In the genomic region with DNA sequence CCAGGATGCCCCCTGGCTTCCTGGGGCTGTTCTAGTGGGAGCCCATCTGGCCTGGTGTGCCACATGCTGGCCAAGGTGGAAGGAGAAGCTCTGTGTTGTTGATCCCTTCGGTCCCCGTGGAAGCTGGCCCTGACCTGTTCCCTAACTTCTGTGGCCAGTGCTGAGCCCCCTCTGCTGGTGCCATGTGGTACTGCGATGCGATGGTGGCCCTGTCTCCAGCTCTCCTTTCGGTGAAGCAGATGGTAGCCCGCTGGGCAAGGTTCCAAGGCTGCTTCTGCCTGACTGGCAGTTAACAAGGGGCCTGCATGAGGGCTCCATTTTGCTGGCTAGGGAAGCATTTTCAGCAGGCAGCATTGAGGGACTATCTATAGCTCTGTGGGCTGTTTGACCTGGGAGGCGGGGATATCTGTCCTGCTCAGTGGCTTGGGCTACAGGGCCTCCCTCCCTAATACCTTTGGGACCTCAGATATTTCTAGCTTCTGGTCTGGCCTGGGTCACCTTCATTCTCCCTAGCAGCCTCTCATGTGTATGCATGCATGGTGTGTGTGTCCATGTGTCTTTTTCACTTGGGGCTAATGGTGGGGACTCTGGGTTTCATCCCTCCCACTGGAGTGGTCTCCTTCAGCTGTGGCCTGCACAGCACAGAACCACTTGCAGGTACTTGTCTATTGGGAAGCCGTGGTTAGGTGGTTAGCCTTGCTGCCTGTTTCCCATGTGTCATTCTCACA, we compare ENCODE assay signal across 8 mouse cellular contexts. TPM values are rescaled to one million over a fixed set of nuclear protein-coding genes. Genes with fewer than 3 reads are reported as not detected.
DNase-seq lines count a peak whose midpoint lies in the region; ATAC-seq lines count a peak whose summit lies in the region.

No protein-coding gene starts in this region.

- ATAC-seq in inflammation-experienced regulatory T-cells, adult 6 months = peak; percentile 51
- peak; percentile 93 for ATAC-seq in megakaryocyte progenitor cell, adult 5-6 weeks (replicated peaks; ENCODE audit: poor library complexity)

- intact Hi-C loops in gastrocnemius, postnatal 14 days (cut with DNase I; ENCODE audit: low total_unique reads) = loop anchor here (5.0 kb wide), 4 partner anchors 37 to 253 kb away; no protein-coding TSS in a partner anchor

- peak; percentile 98 for DNase-seq in adipocyte (ENCODE audit: low spot score)
- DNase-seq in embryo, embryonic 10 days (ENCODE audit: low spot score) = peak; percentile 93
- peak; percentile 96 for DNase-seq in gastrocnemius, postnatal 14 days
- DNase-seq in left cerebral cortex, adult 9 months (ENCODE audit: low spot score in 2 of 2) = peak; percentile 78 to 99
- DNase-seq in right cerebral cortex, postnatal 14 days = peak; percentile 99
- DNase-seq in urinary bladder, postnatal 25 days (ENCODE audit: low spot score) = peak; percentile 90

RNA-seq across cellular contexts. Expression of a gene that starts 21.0 kb away (rescaled TPM):
- total RNA-seq in gastrocnemius, postnatal 14 days (2021) = 10 to 100 TPM; 15.2 to 22.0 TPM
- 10 to 100 TPM; 11.4 to 15.9 (median 14.1) TPM for polyA plus RNA-seq in inflammation-experienced regulatory T-cells, adult 6 months (2017; shearing (Covaris generic))
- 17.6 and 21.0 TPM in 2 replicates for total RNA-seq in megakaryocyte progenitor cell, adult 5-6 weeks (2015)
- 14.7 and 15.2 TPM in 2 replicates for total RNA-seq in megakaryocyte progenitor cell, adult 5-6 weeks (2017)

RNA-seq across cellular contexts. Expression of a gene that starts 29.3 kb away (rescaled TPM):
- not detected for total RNA-seq in gastrocnemius, postnatal 14 days (2021)
- 100 to 1,000 TPM; 355 to 487 (median 480) TPM for polyA plus RNA-seq in inflammation-experienced regulatory T-cells, adult 6 months (2017; shearing (Covaris generic))
- total RNA-seq in megakaryocyte progenitor cell, adult 5-6 weeks (2015) = 0.05 TPM in 1 of 2 replicates, not detected in the other
- 0.61 TPM in 1 of 2 replicates, not detected in the other for total RNA-seq in megakaryocyte progenitor cell, adult 5-6 weeks (2017)

RNA-seq across cellular contexts. Expression of a gene that starts 31.7 kb away (rescaled TPM):
- not detected for total RNA-seq in gastrocnemius, postnatal 14 days (2021)
- not detected for polyA plus RNA-seq in inflammation-experienced regulatory T-cells, adult 6 months (2017; shearing (Covaris generic))
- not detected in 2 replicates for total RNA-seq in megakaryocyte progenitor cell, adult 5-6 weeks (2015)
- total RNA-seq in megakaryocyte progenitor cell, adult 5-6 weeks (2017) = not detected in 2 replicates

Comparison
In these comparisons a context has a peak if more than half of its experiments do, and no peak if none do; other contexts are left out.
1. Peak in every context shown above with its lines: DNase-seq and ATAC-seq.